Mouse (Mus musculus): Measurements from ENCODE around the gene Cntn5. TPM values are rescaled to one million over a fixed set of nuclear protein-coding genes. Genes with fewer than 3 reads are reported as not detected.

The Cntn5 gene
- polyA plus RNA-seq, 1 experiment from 2014 or later = 0.41 TPM

GRCm38 (mm10) chr9:10350909-10351655 lies 553.5 kb downstream of the Cntn5 start:
- no peak for ATAC-seq (ENCODE audit: insufficient read depth, low FRiP score)
- H3K4me2 ChIP-seq (ENCODE audit: low read depth, low read length) = no peak overlapping the region
- no peaks in the 10 kb centered on the region for H3K27me3 ChIP-seq (ENCODE audit: control insufficient read depth, insufficient read depth, low read length)
- no peaks in the 10 kb centered on the region for H3K9me3 ChIP-seq (replicated peaks; ENCODE audit: control insufficient read depth, low read length)
- no peak overlapping the region for H3K9ac ChIP-seq (ENCODE audit: low read length)
- H3K4me1 ChIP-seq (ENCODE audit: control insufficient read depth, insufficient read depth, low read length) = no peaks in the 10 kb centered on the region
- H3K36me3 ChIP-seq (ENCODE audit: control insufficient read depth, insufficient read depth, low read length) = no peaks in the 10 kb centered on the region
- 87% methylated on average over 4 of the region's 4 CpGs for WGBS
- H3K4me3 ChIP-seq (replicated peaks; ENCODE audit: low read length) = no peak overlapping the region
- no peak overlapping the region for H3K27ac ChIP-seq (ENCODE audit: low read length)

- Histone ChIP-seq H3K36me3 (ENCODE audit: control insufficient read depth, insufficient read depth, low read length) (no peaks in the 10 kb centered on the region), H3K4me3 (replicated peaks; ENCODE audit: low read length) (no peak overlapping the region), H3K9ac (ENCODE audit: low read length) (no peak overlapping the region), H3K27ac (ENCODE audit: low read length) (no peak overlapping the region), H3K4me2 (ENCODE audit: low read depth, low read length) (no peak overlapping the region), H3K9me3 (replicated peaks; ENCODE audit: control insufficient read depth, low read length) (no peaks in the 10 kb centered on the region), H3K27me3 (ENCODE audit: control insufficient read depth, insufficient read depth, low read length) (no peaks in the 10 kb centered on the region), H3K4me1 (ENCODE audit: control insufficient read depth, insufficient read depth, low read length) (no peaks in the 10 kb centered on the region)
- no peak for ATAC-seq (ENCODE audit: insufficient read depth, low FRiP score)
- 85% methylated on average over 11 of the region's 11 CpGs for WGBS
These were observed 555.8 kb downstream of the Cntn5 start for GRCm38 (mm10) chr9:10348741-10349140.

GRCm38 (mm10) chr9:10348222-10348621 lies 556.4 kb downstream of the Cntn5 start:
- no peak overlapping the region for H3K4me2 ChIP-seq (ENCODE audit: low read depth, low read length)
- WGBS = 41% methylated on average over 4 of the region's 4 CpGs
- no peak for ATAC-seq (ENCODE audit: insufficient read depth, low FRiP score)
- H3K36me3 ChIP-seq (ENCODE audit: control insufficient read depth, insufficient read depth, low read length) = no peaks in the 10 kb centered on the region
- no peaks in the 10 kb centered on the region for H3K9me3 ChIP-seq (replicated peaks; ENCODE audit: control insufficient read depth, low read length)
- no peak overlapping the region for H3K27ac ChIP-seq (ENCODE audit: low read length)
- H3K4me3 ChIP-seq (replicated peaks; ENCODE audit: low read length) = no peak overlapping the region
- no peaks in the 10 kb centered on the region for H3K27me3 ChIP-seq (ENCODE audit: control insufficient read depth, insufficient read depth, low read length)
- H3K9ac ChIP-seq (ENCODE audit: low read length) = no peak overlapping the region
- no peaks in the 10 kb centered on the region for H3K4me1 ChIP-seq (ENCODE audit: control insufficient read depth, insufficient read depth, low read length)

GRCm38 (mm10) chr9:10340751-10341150 lies 563.8 kb downstream of the Cntn5 start:
- Histone ChIP-seq H3K4me3 (replicated peaks; ENCODE audit: low read length) (no peak overlapping the region), H3K4me1 (ENCODE audit: control insufficient read depth, insufficient read depth, low read length) (no peaks in the 10 kb centered on the region), H3K9ac (ENCODE audit: low read length) (no peak overlapping the region), H3K9me3 (replicated peaks; ENCODE audit: control insufficient read depth, low read length) (no peaks in the 10 kb centered on the region), H3K4me2 (ENCODE audit: low read depth, low read length) (no peak overlapping the region), H3K36me3 (ENCODE audit: control insufficient read depth, insufficient read depth, low read length) (no peaks in the 10 kb centered on the region), H3K27ac (ENCODE audit: low read length) (no peak overlapping the region), H3K27me3 (ENCODE audit: control insufficient read depth, insufficient read depth, low read length) (no peaks in the 10 kb centered on the region)
- no peak for ATAC-seq (ENCODE audit: insufficient read depth, low FRiP score)

GRCm38 (mm10) chr9:10339716-10340115 lies 564.9 kb downstream of the Cntn5 start:
- Histone ChIP-seq H3K9ac (ENCODE audit: low read length) (no peak overlapping the region), H3K36me3 (ENCODE audit: control insufficient read depth, insufficient read depth, low read length) (no peaks in the 10 kb centered on the region), H3K27me3 (ENCODE audit: control insufficient read depth, insufficient read depth, low read length) (no peaks in the 10 kb centered on the region), H3K9me3 (replicated peaks; ENCODE audit: control insufficient read depth, low read length) (no peaks in the 10 kb centered on the region), H3K27ac (ENCODE audit: low read length) (no peak overlapping the region), H3K4me2 (ENCODE audit: low read depth, low read length) (no peak overlapping the region), H3K4me1 (ENCODE audit: control insufficient read depth, insufficient read depth, low read length) (no peaks in the 10 kb centered on the region), H3K4me3 (replicated peaks; ENCODE audit: low read length) (no peak overlapping the region)
- no peak for ATAC-seq (ENCODE audit: insufficient read depth, low FRiP score)
- WGBS = 74% methylated on average over 1 of the region's 1 CpGs

GRCm38 (mm10) chr9:10324697-10325368 lies 579.7 kb downstream of the Cntn5 start:
- Histone ChIP-seq H3K9ac (ENCODE audit: low read length) (no peak overlapping the region), H3K4me3 (replicated peaks; ENCODE audit: low read length) (no peak overlapping the region), H3K27me3 (ENCODE audit: control insufficient read depth, insufficient read depth, low read length) (no peaks in the 10 kb centered on the region), H3K4me1 (ENCODE audit: control insufficient read depth, insufficient read depth, low read length) (no peaks in the 10 kb centered on the region), H3K9me3 (replicated peaks; ENCODE audit: control insufficient read depth, low read length) (no peaks in the 10 kb centered on the region), H3K4me2 (ENCODE audit: low read depth, low read length) (no peak overlapping the region), H3K36me3 (ENCODE audit: control insufficient read depth, insufficient read depth, low read length) (no peaks in the 10 kb centered on the region), H3K27ac (ENCODE audit: low read length) (no peak overlapping the region)
- 37% methylated on average over 7 of the region's 7 CpGs for WGBS
- no peak for ATAC-seq (ENCODE audit: insufficient read depth, low FRiP score)

GRCm38 (mm10) chr9:10269342-10269741 lies 635.2 kb downstream of the Cntn5 start:
- no peaks in the 10 kb centered on the region for H3K27me3 ChIP-seq (ENCODE audit: control insufficient read depth, insufficient read depth, low read length)
- H3K27ac ChIP-seq (ENCODE audit: low read length) = no peak overlapping the region
- no peak for ATAC-seq (ENCODE audit: insufficient read depth, low FRiP score)
- 44% methylated on average over 2 of the region's 2 CpGs for WGBS
- H3K36me3 ChIP-seq (ENCODE audit: control insufficient read depth, insufficient read depth, low read length) = no peaks in the 10 kb centered on the region
- no peak overlapping the region for H3K9ac ChIP-seq (ENCODE audit: low read length)
- no peaks in the 10 kb centered on the region for H3K4me1 ChIP-seq (ENCODE audit: control insufficient read depth, insufficient read depth, low read length)
- no peaks in the 10 kb centered on the region for H3K9me3 ChIP-seq (replicated peaks; ENCODE audit: control insufficient read depth, low read length)
- H3K4me2 ChIP-seq (ENCODE audit: low read depth, low read length) = no peak overlapping the region
- no peak overlapping the region for H3K4me3 ChIP-seq (replicated peaks; ENCODE audit: low read length)

GRCm38 (mm10) chr9:10268836-10269235 lies 635.7 kb downstream of the Cntn5 start:
- Histone ChIP-seq H3K4me2 (ENCODE audit: low read depth, low read length) (no peak overlapping the region), H3K36me3 (ENCODE audit: control insufficient read depth, insufficient read depth, low read length) (no peaks in the 10 kb centered on the region), H3K27me3 (ENCODE audit: control insufficient read depth, insufficient read depth, low read length) (no peaks in the 10 kb centered on the region), H3K9ac (ENCODE audit: low read length) (no peak overlapping the region), H3K4me1 (ENCODE audit: control insufficient read depth, insufficient read depth, low read length) (no peaks in the 10 kb centered on the region), H3K27ac (ENCODE audit: low read length) (no peak overlapping the region), H3K9me3 (replicated peaks; ENCODE audit: control insufficient read depth, low read length) (no peaks in the 10 kb centered on the region), H3K4me3 (replicated peaks; ENCODE audit: low read length) (no peak overlapping the region)
- WGBS = 80% methylated on average over 6 of the region's 6 CpGs
- no peak for ATAC-seq (ENCODE audit: insufficient read depth, low FRiP score)

- no peak overlapping the region for H3K9ac ChIP-seq (ENCODE audit: low read length)
- no peaks in the 10 kb centered on the region for H3K27me3 ChIP-seq (ENCODE audit: control insufficient read depth, insufficient read depth, low read length)
- H3K4me2 ChIP-seq (ENCODE audit: low read depth, low read length) = no peak overlapping the region
- WGBS = 49% methylated on average over 3 of the region's 3 CpGs
- H3K36me3 ChIP-seq (ENCODE audit: control insufficient read depth, insufficient read depth, low read length) = no peaks in the 10 kb centered on the region
- no peak for ATAC-seq (ENCODE audit: insufficient read depth, low FRiP score)
- no peaks in the 10 kb centered on the region for H3K4me1 ChIP-seq (ENCODE audit: control insufficient read depth, insufficient read depth, low read length)
- no peak overlapping the region for H3K4me3 ChIP-seq (replicated peaks; ENCODE audit: low read length)
- H3K9me3 ChIP-seq (replicated peaks; ENCODE audit: control insufficient read depth, low read length) = no peaks in the 10 kb centered on the region
- H3K27ac ChIP-seq (ENCODE audit: low read length) = no peak overlapping the region
These were observed 639.0 kb downstream of the Cntn5 start for GRCm38 (mm10) chr9:10265616-10266015.

Data from stomach, embryonic 16.5 days (tissue).